Mouse (Mus musculus) ES-Bruce4 (cell line): Measurements from ENCODE around the gene Clp1.

Experiments used
- CTCF ChIP-seq: IDR thresholded peaks from one replicate; pipeline ENCODE4 v1.8.1; 2011; ENCODE audit warnings: low read depth, low read length
- POLR2A ChIP-seq: IDR thresholded peaks from one replicate; pipeline ENCODE4 v1.8.1; 2011; ENCODE audit warnings: low read length; ENCODE audit not compliant: insufficient read depth

GRCm38 (mm10) chr2:84703497-84703896 lies 23.7 kb downstream of the Clp1 start:
- TF ChIP-seq CTCF (no peak), POLR2A (no peak)
